In genomic region chr1:25166036-25166796, GRCm38 (mm10) we compare ENCODE assay signal across 10 mouse cellular contexts.
A peak's percentile ranks its signal among the peaks of the same experiment; 100 is the strongest.
DNase-seq lines count a peak whose midpoint lies in the region.
"Had no signal": no experiment of that assay in that cellular context is flagged by ENCODE, and none has a peak within 500 bp of the region (broad histone marks: within the 10 kb centered on the region; RNA-seq: fewer than 3 reads in every experiment).

No protein-coding gene starts in this region.

- intact Hi-C loops in left cerebral cortex, postnatal 10 days (cut with DNase I), result loop anchor here (5.0 kb wide), 1 partner anchor 61 kb away; no protein-coding TSS in a partner anchor
- intact Hi-C loops in heart, postnatal 14 days (cut with DNase I), result no loop called here

- DNase-seq in embryo, embryonic 11 days, result peak; percentile 3
- DNase-seq in embryo, embryonic 9.5 days (ENCODE audit: extremely low spot score), result no peak
- DNase-seq in right cerebral cortex, adult 18-20 months, result peak; percentile 73
- no peak for DNase-seq in right cerebral cortex, postnatal 14 days
- peak; percentile 24 to 69 for DNase-seq in left cerebral cortex, postnatal 10 days (ENCODE audit: extremely low spot score in 1 of 2, low spot score in 2 of 2)
- no peak for DNase-seq in ovary, postnatal 10 days (ENCODE audit: low spot score)
- DNase-seq in T-cell, adult 2 months (ENCODE audit: low spot score), result no peak
- DNase-seq in heart, postnatal 14 days, result no peak
- DNase-seq: adrenal gland, postnatal 25 days; lung, postnatal 10 days had no signal

Comparison
In these comparisons a context has a peak if more than half of its experiments do, and no peak if none do; other contexts are left out.
1. DNase-seq: peak in embryo, embryonic 11 days (single experiment), right cerebral cortex, adult 18-20 months (single experiment) and left cerebral cortex, postnatal 10 days (2 of 2); none in embryo, embryonic 9.5 days (single experiment), right cerebral cortex, postnatal 14 days (single experiment), ovary, postnatal 10 days (single experiment), T-cell, adult 2 months (single experiment) and heart, postnatal 14 days (0 of 2).